Mouse (Mus musculus) E14TG2a.4 (cell line): ENCODE data around the gene Gnmt.

Experiments used
- CTCF ChIP-seq: conservative IDR thresholded peaks from 2 replicates; pipeline ENCODE4 v1.5.1; 2014; ENCODE audit warnings: low read length
- NANOG ChIP-seq: IDR thresholded peaks from 2 replicates; pipeline ENCODE4 v1.6.1; 2014; ENCODE audit warnings: borderline replicate concordance, low read length, mixed read lengths

GRCm38 (mm10) chr17:46734055-46734454, 5.1 kb upstream of the Gnmt start:
- TF ChIP-seq CTCF = no peak
- no peak for TF ChIP-seq NANOG
